Mouse (Mus musculus): Measurements from ENCODE around the gene Pygl.

GRCm38 (mm10) chr12:70192267-70192727, 39.0 kb downstream of the Pygl start:
- TF ChIP-seq CTCF (IDR thresholded peaks at IDR 0.05; ENCODE audit: low read depth, low read length): no peak
- TF ChIP-seq EP300 (IDR thresholded peaks at IDR 0.05; ENCODE audit: insufficient read depth, low read depth, low read length): no peak
- TF ChIP-seq POLR2A (IDR thresholded peaks at IDR 0.05; ENCODE audit: insufficient read depth, low read length): no peak
